Mouse (Mus musculus) thymus, adult 2 months (tissue): ENCODE measurements around the gene Efna1. TPM values are rescaled to one million over a fixed set of nuclear protein-coding genes. Genes with fewer than 3 reads are reported as not detected.

Experiments used
- DNase-seq: peaks from one replicate; pipeline ENCODE4 v3.0.0; 2021
- H3K27ac ChIP-seq: fragments of 200-500 bp; 2 replicates; pipeline ENCODE4 v1.5.1; 2012; ENCODE audit warnings: low read length, control low read depth; ENCODE audit not compliant: control insufficient read depth, insufficient read depth
- H3K27me3 ChIP-seq: fragments of 200-500 bp; 2 replicates; pipeline ENCODE4 v1.6.1; 2012; ENCODE audit warnings: mild to moderate bottlenecking, low read length, moderate library complexity, mixed read lengths; ENCODE audit not compliant: control insufficient read depth, insufficient read depth
- H3K36me3 ChIP-seq: fragments of 200-500 bp; 2 replicates; pipeline ENCODE4 v1.6.1; 2012; ENCODE audit warnings: mild to moderate bottlenecking, low read length, moderate library complexity; ENCODE audit not compliant: control insufficient read depth, insufficient read depth
- H3K4me1 ChIP-seq: fragments of 200-500 bp; replicated peaks from 2 replicates; pipeline ENCODE4 v1.6.1; 2012; ENCODE audit warnings: low read length; ENCODE audit not compliant: control insufficient read depth, insufficient read depth
- H3K4me3 ChIP-seq: fragments of 200-500 bp; 2 replicates; pipeline ENCODE4 v1.5.1; 2012; ENCODE audit warnings: mild to moderate bottlenecking, low read length, control low read depth, moderate library complexity; ENCODE audit not compliant: control insufficient read depth, insufficient read depth
- CTCF ChIP-seq: fragments of 200-500 bp; IDR thresholded peaks from 2 replicates; pipeline ENCODE4 v1.5.1; 2012; ENCODE audit warnings: mild to moderate bottlenecking, control low read depth, low read length, moderate library complexity, borderline replicate concordance; ENCODE audit not compliant: control insufficient read depth, poor library complexity, insufficient read depth; ENCODE audit errors: extremely low read depth
- POLR2A ChIP-seq: fragments of 200-500 bp; IDR thresholded peaks from 2 replicates; pipeline ENCODE4 v1.6.1; 2012; ENCODE audit warnings: mild to moderate bottlenecking, low read length, control low read depth, moderate library complexity; ENCODE audit not compliant: control insufficient read depth, poor library complexity, insufficient read depth; ENCODE audit errors: extremely low read depth
- WGBS: fragments of 180-500 bp; shearing (Covaris S2); methylation state at CpG from one replicate; pipeline ENCODE4 v1.1.7; 2018; 5-methylcytosine and 5-hydroxymethylcytosine counted together
- polyA plus RNA-seq: library from polyadenylated mRNA; depleted of rRNA; stranded (reverse); fragments of >200 nt; gene quantifications from 2 replicates; pipeline ENCODE4 v1.2.3, GENCODE M21; 2012

Efna1 gene
- polyA plus RNA-seq, 1 experiment = 9.7 TPM

- DNase-seq = no peak
- WGBS = 18% methylated on average over 10 of the region's 10 CpGs
- peaks cover 17% of the 10 kb centered on the region for H3K4me1 ChIP-seq
These were observed 10.9 kb upstream of the Efna1 start for GRCm38 (mm10) chr3:89291874-89292273.

GRCm38 (mm10) chr3:89288503-89288928 is 7.6 kb upstream of the Efna1 start:
- H3K36me3 ChIP-seq = no peaks in the 10 kb centered on the region
- no peaks in the 10 kb centered on the region for H3K27me3 ChIP-seq
- DNase-seq = no peak
- peaks cover 15% of the 10 kb centered on the region for H3K4me1 ChIP-seq
- TF ChIP-seq POLR2A (no peak), CTCF (no peak)
- no peak overlapping the region for H3K4me3 ChIP-seq
- WGBS = 81% methylated on average over 7 of the region's 7 CpGs
- no peak overlapping the region for H3K27ac ChIP-seq

More at GRCm38 (mm10) chr3:89291874-89292273, 10.9 kb upstream of the Efna1 start:
- Histone ChIP-seq H3K27me3 (no peaks in the 10 kb centered on the region), H3K27ac (no peak overlapping the region), H3K36me3 (no peaks in the 10 kb centered on the region), H3K4me3 (no peak overlapping the region)
- TF ChIP-seq POLR2A (no peak), CTCF (no peak)

GRCm38 (mm10) chr3:89287286-89287685 is 6.3 kb upstream of the Efna1 start:
- Histone ChIP-seq H3K4me1 (peaks cover 7% of the 10 kb centered on the region), H3K27ac (no peak overlapping the region), H3K36me3 (no peaks in the 10 kb centered on the region), H3K27me3 (no peaks in the 10 kb centered on the region), H3K4me3 (no peak overlapping the region)
- 81% methylated on average over 5 of the region's 5 CpGs for WGBS
- TF ChIP-seq POLR2A (no peak), CTCF (no peak)
- DNase-seq = no peak

- TF ChIP-seq CTCF = no peak
- TF ChIP-seq POLR2A = no peak
- H3K27me3 ChIP-seq = peaks cover 13% of the 10 kb centered on the region
- no peak for DNase-seq
- H3K27ac ChIP-seq = no peak overlapping the region
- H3K36me3 ChIP-seq = no peaks in the 10 kb centered on the region
- H3K4me1 ChIP-seq = peaks cover 9% of the 10 kb centered on the region
- WGBS = 71% methylated on average over 2 of the region's 2 CpGs
- H3K4me3 ChIP-seq = no peak overlapping the region
These were observed 4.6 kb upstream of the Efna1 start for GRCm38 (mm10) chr3:89285526-89285925.

GRCm38 (mm10) chr3:89284261-89284660 is 3.3 kb upstream of the Efna1 start:
- Histone ChIP-seq H3K4me1 (peaks cover 13% of the 10 kb centered on the region), H3K27ac (no peak overlapping the region), H3K36me3 (no peaks in the 10 kb centered on the region), H3K27me3 (peaks cover 16% of the 10 kb centered on the region), H3K4me3 (no peak overlapping the region)
- 95% methylated on average over 3 of the region's 3 CpGs for WGBS
- TF ChIP-seq POLR2A = no peak
- no peak for TF ChIP-seq CTCF
- no peak for DNase-seq

GRCm38 (mm10) chr3:89282291-89282643 is 1.3 kb upstream of the Efna1 start:
- no peak for TF ChIP-seq CTCF
- no peak for TF ChIP-seq POLR2A
- WGBS = 42% methylated on average over 4 of the region's 4 CpGs
- DNase-seq = no peak
- Histone ChIP-seq H3K27ac (no peak overlapping the region), H3K4me1 (peaks cover 13% of the 10 kb centered on the region), H3K27me3 (peaks cover 21% of the 10 kb centered on the region), H3K4me3 (no peak overlapping the region), H3K36me3 (no peaks in the 10 kb centered on the region)

- H3K4me1 ChIP-seq = peaks cover 13% of the 10 kb centered on the region
- H3K27me3 ChIP-seq = peaks cover 21% of the 10 kb centered on the region
- H3K27ac ChIP-seq = no peak overlapping the region
- H3K4me3 ChIP-seq = no peak overlapping the region
- DNase-seq = peak; percentile 84
- H3K36me3 ChIP-seq = no peaks in the 10 kb centered on the region
- WGBS = 20% methylated on average over 20 of the region's 20 CpGs
- TF ChIP-seq CTCF (peak; percentile 90), POLR2A (no peak)
These were observed 793 bp upstream of the Efna1 start for GRCm38 (mm10) chr3:89281579-89282290.
